Mouse (Mus musculus) cortical plate, adult 2 months (tissue): Measurements from ENCODE around the gene Rinl. TPM values are rescaled to one million over a fixed set of nuclear protein-coding genes. Genes with fewer than 3 reads are reported as not detected.

Experiments used
- H3K27ac ChIP-seq: fragments of 200-500 bp; 2 replicates; pipeline ENCODE4 v1.5.1; 2012; ENCODE audit warnings: low read length, control low read depth, inconsistent platforms; ENCODE audit not compliant: insufficient read depth
- H3K4me1 ChIP-seq: fragments of 200-500 bp; 2 replicates; pipeline ENCODE4 v1.6.1; 2011; ENCODE audit warnings: low read length; ENCODE audit not compliant: control insufficient read depth, insufficient read depth
- H3K4me3 ChIP-seq: fragments of 200-500 bp; 2 replicates; pipeline ENCODE4 v1.5.1; 2011; ENCODE audit warnings: mild to moderate bottlenecking, low read length, control low read depth; ENCODE audit not compliant: insufficient read depth
- CTCF ChIP-seq: fragments of 200-500 bp; IDR thresholded peaks from 2 replicates; pipeline ENCODE4 v1.5.1; 2011; ENCODE audit warnings: mild to moderate bottlenecking, control low read depth, low read length; ENCODE audit not compliant: insufficient read depth; ENCODE audit errors: extremely low read depth
- POLR2A ChIP-seq: fragments of 200-500 bp; IDR thresholded peaks from 2 replicates; pipeline ENCODE4 v1.6.1; 2011; ENCODE audit warnings: mild to moderate bottlenecking, low read length, control low read depth; ENCODE audit not compliant: insufficient read depth; ENCODE audit errors: extremely low read depth
- polyA plus RNA-seq: library from polyadenylated mRNA; depleted of rRNA; stranded (reverse); fragments of >200 nt; gene quantifications from 2 replicates; pipeline ENCODE4 v1.2.3, GENCODE M21; 2012

Gene Rinl
- polyA plus RNA-seq, 1 experiment, result 2.3 TPM

GRCm38 (mm10) chr7:28778825-28779224 lies 9.9 kb upstream of the Rinl start:
- Histone ChIP-seq H3K4me1 (peaks cover 6% of the 10 kb centered on the region; the same call in 1 of the 2 replicates), H3K27ac (no peak overlapping the region), H3K4me3 (no peak overlapping the region)
- TF ChIP-seq CTCF (no peak), POLR2A (no peak)

DNA sequence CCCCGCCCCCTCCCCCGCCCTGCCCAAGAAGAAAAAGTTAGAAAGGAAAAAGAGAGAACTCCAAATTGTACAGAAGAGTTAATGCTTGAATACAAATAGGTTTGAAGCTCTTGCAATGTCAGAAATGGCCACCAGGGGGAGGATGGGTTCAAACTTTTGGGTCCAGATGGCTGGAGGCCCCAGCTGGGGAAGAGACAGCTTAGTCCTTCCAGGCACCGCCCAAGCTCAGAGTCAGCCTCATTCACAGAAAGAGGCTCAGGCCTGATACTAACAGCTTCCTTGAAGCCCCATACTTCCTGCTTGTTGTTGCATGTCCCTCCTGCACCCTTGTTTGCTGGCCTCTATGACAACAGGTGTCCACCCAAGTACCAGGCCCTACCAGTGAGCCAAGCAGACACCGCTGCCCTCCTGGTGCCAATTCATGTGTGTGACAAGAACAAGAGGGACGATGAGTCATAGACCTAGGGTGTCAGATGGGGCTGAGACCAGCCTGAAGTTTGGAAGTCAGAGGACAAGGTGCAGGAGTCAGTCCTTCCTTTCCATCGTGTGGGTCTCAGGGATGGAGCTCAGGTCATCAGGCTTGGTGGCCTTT lies 8.6 kb upstream of the Rinl start:
- Histone ChIP-seq H3K4me3 (no peak overlapping the region), H3K27ac (0 out of 2 replicates have a peak overlapping the region, but pooled peaks have one; percentile 0), H3K4me1 (peaks cover 6% of the 10 kb centered on the region; the same call in 1 of the 2 replicates)
- TF ChIP-seq POLR2A (no peak), CTCF (peak; percentile 70)

- Histone ChIP-seq H3K4me3 (no peak overlapping the region), H3K27ac (peak overlapping the region; percentile 78; the same call in 1 of the 2 replicates), H3K4me1 (peaks cover 6% of the 10 kb centered on the region; the same call in 1 of the 2 replicates)
- TF ChIP-seq CTCF (no peak), POLR2A (no peak)
These were observed 7.9 kb upstream of the Rinl start for GRCm38 (mm10) chr7:28780857-28781256.

- H3K4me3 ChIP-seq, result no peak overlapping the region
- TF ChIP-seq CTCF (no peak), POLR2A (no peak)
- H3K27ac ChIP-seq, result peak overlapping the region; percentile 78; the same call in 1 of the 2 replicates
- H3K4me1 ChIP-seq, result peaks cover 6% of the 10 kb centered on the region; the same call in 1 of the 2 replicates
These were observed 7.5 kb upstream of the Rinl start for GRCm38 (mm10) chr7:28781261-28781663.

DNA sequence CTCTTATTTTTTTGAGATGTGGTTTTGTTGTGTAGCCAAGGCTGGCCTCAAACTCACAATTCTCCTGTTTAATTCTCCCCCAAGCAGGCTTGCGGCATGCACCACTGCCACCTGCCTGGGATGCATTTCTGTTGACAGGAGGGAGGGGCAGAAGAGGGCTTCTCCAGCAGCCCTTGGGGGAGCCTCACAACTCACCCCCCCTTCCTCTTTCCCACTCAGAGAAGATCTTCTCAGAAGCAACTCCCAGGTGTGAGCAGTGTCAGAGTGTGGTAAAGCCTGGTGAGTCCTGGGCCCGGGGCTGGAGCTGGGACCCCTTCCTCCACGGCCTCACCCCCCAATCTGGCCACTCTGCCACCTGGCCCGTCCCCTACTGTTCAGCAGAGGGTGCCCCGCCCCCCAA lies 3.6 kb upstream of the Rinl start:
- TF ChIP-seq CTCF, result no peak
- no peak for TF ChIP-seq POLR2A
- no peak overlapping the region for H3K4me3 ChIP-seq

GRCm38 (mm10) chr7:28787884-28788283 lies 885 bp upstream of the Rinl start:
- no peaks in the 10 kb centered on the region for H3K4me1 ChIP-seq

More for the DNA sequence above, 3.6 kb upstream of the Rinl start:
- Histone ChIP-seq H3K4me1 (peaks cover 6% of the 10 kb centered on the region; the same call in 1 of the 2 replicates), H3K27ac (no peak overlapping the region)

GRCm38 (mm10) chr7:28789235-28789634 lies 466 bp downstream of the Rinl start:
- no peak overlapping the region for H3K27ac ChIP-seq
- no peak overlapping the region for H3K4me3 ChIP-seq
- TF ChIP-seq CTCF, result no peak
- TF ChIP-seq POLR2A, result no peak
- no peaks in the 10 kb centered on the region for H3K4me1 ChIP-seq

More at GRCm38 (mm10) chr7:28787884-28788283, 885 bp upstream of the Rinl start:
- TF ChIP-seq CTCF (no peak), POLR2A (no peak)
- no peak overlapping the region for H3K4me3 ChIP-seq
- H3K27ac ChIP-seq, result no peak overlapping the region

- Histone ChIP-seq H3K4me1 (no peaks in the 10 kb centered on the region), H3K4me3 (no peak overlapping the region), H3K27ac (no peak overlapping the region)
- TF ChIP-seq CTCF, result no peak
- 0 out of 2 replicates have a peak, but pooled peaks have one; percentile 14 for TF ChIP-seq POLR2A
These were observed 1.5 kb downstream of the Rinl start for GRCm38 (mm10) chr7:28790066-28790806.

DNA sequence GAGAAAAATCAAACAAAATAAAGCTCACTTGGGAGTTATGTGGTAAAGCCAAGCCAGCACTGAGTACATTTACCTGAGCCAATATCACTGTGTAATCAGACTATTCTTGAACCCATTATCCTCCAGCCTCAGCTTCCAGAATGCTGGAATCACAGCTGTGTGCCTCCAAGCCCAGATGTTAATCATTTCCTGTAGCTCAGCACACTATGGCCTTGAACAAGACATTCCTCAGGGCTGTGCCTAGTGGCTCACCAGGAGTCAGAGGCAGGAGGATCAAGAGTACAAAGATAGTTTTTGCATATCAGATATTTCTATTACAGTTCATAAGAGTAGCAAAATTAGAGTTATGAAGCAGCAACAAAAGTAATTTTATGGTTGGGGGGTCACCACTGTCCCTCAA lies 2.9 kb downstream of the Rinl start:
- H3K4me1 ChIP-seq, result no peaks in the 10 kb centered on the region
- H3K27ac ChIP-seq, result no peak overlapping the region
- TF ChIP-seq POLR2A (no peak), CTCF (no peak)
- H3K4me3 ChIP-seq, result no peak overlapping the region

GRCm38 (mm10) chr7:28792391-28793185 lies 3.8 kb downstream of the Rinl start:
- no peaks in the 10 kb centered on the region for H3K4me1 ChIP-seq
- TF ChIP-seq POLR2A (no peak), CTCF (no peak)
- H3K4me3 ChIP-seq, result no peak overlapping the region
- no peak overlapping the region for H3K27ac ChIP-seq
